11 mouse cellular contexts compared by ENCODE assay signal in genomic region chr19:23697861-23698260, GRCm38 (mm10). TPM values are rescaled to one million over a fixed set of nuclear protein-coding genes. Genes with fewer than 3 reads are reported as not detected.
DNase-seq lines count a peak whose midpoint lies in the region; ATAC-seq and TF ChIP-seq lines count a peak whose summit lies in the region.
"Had no signal": no experiment of that assay in that cellular context is flagged by ENCODE, and none has a peak within 500 bp of the region (broad histone marks: within the 10 kb centered on the region; RNA-seq: fewer than 3 reads in every experiment).

No protein-coding gene starts in this region.

- peak; percentile 52 for DNase-seq in gastrocnemius, adult 2 months
- DNase-seq in gastrocnemius, postnatal 36 days: no peak
- DNase-seq in midbrain, embryonic 11.5 days (ENCODE audit: low spot score, missing footprints): peak; percentile 67
- DNase-seq in midbrain, embryonic 10.5 days (ENCODE audit: low spot score): no peak
- DNase-seq in lung, postnatal 0 days (ENCODE audit: low spot score): peak; percentile 31
- DNase-seq in thymus, postnatal 4 days: no peak
- DNase-seq: cerebellum, adult 8-10 months; liver, postnatal 0 days had no signal

- H3K4me2 ChIP-seq in midbrain, embryonic 11.5 days: no peak overlapping the region
- H3K4me2 ChIP-seq in lung, postnatal 0 days (replicated peaks; ENCODE audit: low read depth, low read length): no peak overlapping the region
- H3K4me2 ChIP-seq in intestine, postnatal 0 days (replicated peaks; ENCODE audit: low read depth): no peak overlapping the region

- no peaks in the 10 kb centered on the region for H3K27me3 ChIP-seq in midbrain, embryonic 11.5 days (ENCODE audit: control insufficient read depth, insufficient read depth, low read length)
- no peaks in the 10 kb centered on the region for H3K27me3 ChIP-seq in midbrain, embryonic 10.5 days (ENCODE audit: low read depth, poor library complexity, severe bottlenecking)
- H3K27me3 ChIP-seq in lung, postnatal 0 days (replicated peaks; ENCODE audit: insufficient read depth, low read length): no peaks in the 10 kb centered on the region
- no peaks in the 10 kb centered on the region for H3K27me3 ChIP-seq in intestine, postnatal 0 days (replicated peaks; ENCODE audit: control insufficient read depth, insufficient read depth, low read length)

- H3K27ac ChIP-seq in gastrocnemius, adult 2 months: peak overlapping the region; percentile 52
- no peak overlapping the region for H3K27ac ChIP-seq in midbrain, embryonic 11.5 days (ENCODE audit: low read depth, low read length)
- H3K27ac ChIP-seq in midbrain, embryonic 10.5 days (replicated peaks): no peak overlapping the region
- H3K27ac ChIP-seq in lung, postnatal 0 days (ENCODE audit: low read length): no peak overlapping the region
- no peak overlapping the region for H3K27ac ChIP-seq in intestine, postnatal 0 days (ENCODE audit: low read depth, low read length)

- intact Hi-C loops in gastrocnemius, adult 2 months (cut with DNase I): no loop called here
- intact Hi-C loops in gastrocnemius, postnatal 36 days (cut with DNase I): no loop called here

- no peaks in the 10 kb centered on the region for H3K4me1 ChIP-seq in midbrain, embryonic 11.5 days (ENCODE audit: control insufficient read depth, insufficient read depth, low read length)
- H3K4me1 ChIP-seq in midbrain, embryonic 10.5 days: peaks cover 5% of the 10 kb centered on the region
- H3K4me1 ChIP-seq in lung, postnatal 0 days (ENCODE audit: insufficient read depth, low read depth, low read length): no peaks in the 10 kb centered on the region
- no peaks in the 10 kb centered on the region for H3K4me1 ChIP-seq in intestine, postnatal 0 days (replicated peaks; ENCODE audit: control insufficient read depth, insufficient read depth, low read length)

- no peak for ATAC-seq in midbrain, embryonic 11.5 days (ENCODE audit: low FRiP score)
- peak; percentile 43 for ATAC-seq in lung, postnatal 0 days
- no peak for ATAC-seq in intestine, postnatal 0 days
- ATAC-seq in activated CD4-positive, CD25-positive, alpha-beta regulatory T cell, adult 4 months: no peak
- ATAC-seq: hindbrain, embryonic 16.5 days; liver, postnatal 0 days had no signal

- no peak overlapping the region for H3K4me3 ChIP-seq in gastrocnemius, adult 2 months
- no peak overlapping the region for H3K4me3 ChIP-seq in midbrain, embryonic 11.5 days (ENCODE audit: low read depth, low read length)
- no peak overlapping the region for H3K4me3 ChIP-seq in midbrain, embryonic 10.5 days
- H3K4me3 ChIP-seq in lung, postnatal 0 days (ENCODE audit: low read depth, low read length): no peak overlapping the region
- H3K4me3 ChIP-seq in intestine, postnatal 0 days (ENCODE audit: low read depth, low read length): no peak overlapping the region

- no peaks in the 10 kb centered on the region for H3K9me3 ChIP-seq in midbrain, embryonic 11.5 days (ENCODE audit: control insufficient read depth, low read length)
- H3K9me3 ChIP-seq in midbrain, embryonic 10.5 days (replicated peaks): no peaks in the 10 kb centered on the region
- H3K9me3 ChIP-seq in lung, postnatal 0 days (ENCODE audit: low read length): no peaks in the 10 kb centered on the region
- no peaks in the 10 kb centered on the region for H3K9me3 ChIP-seq in intestine, postnatal 0 days (ENCODE audit: control insufficient read depth)

- H3K9ac ChIP-seq in midbrain, embryonic 11.5 days (ENCODE audit: low read length): no peak overlapping the region
- H3K9ac ChIP-seq in lung, postnatal 0 days (replicated peaks; ENCODE audit: low read depth): no peak overlapping the region
- no peak overlapping the region for H3K9ac ChIP-seq in intestine, postnatal 0 days (ENCODE audit: low read depth, low read length)
- H3K9ac ChIP-seq: liver, postnatal 0 days had no signal

- TF ChIP-seq CTCF in gastrocnemius, adult 2 months (IDR thresholded peaks at IDR 0.05): no peak
- TF ChIP-seq CTCF in lung, postnatal 0 days (IDR thresholded peaks at IDR 0.05): peak; percentile 16; the same call in 1 of the 2 replicates
- TF ChIP-seq CTCF in intestine, postnatal 0 days (IDR thresholded peaks at IDR 0.05; ENCODE audit: low read depth): no peak

- peaks cover 12% of the 10 kb centered on the region; the same call in 1 of the 2 replicates for H3K36me3 ChIP-seq in midbrain, embryonic 11.5 days (ENCODE audit: control insufficient read depth, insufficient read depth, low read length)
- peaks cover 85% of the 10 kb centered on the region for H3K36me3 ChIP-seq in midbrain, embryonic 10.5 days
- 0 out of 2 replicates have a peak, but pooled peaks cover 6% of the 10 kb centered on the region for H3K36me3 ChIP-seq in lung, postnatal 0 days (ENCODE audit: insufficient read depth, low read length)
- H3K36me3 ChIP-seq in intestine, postnatal 0 days (ENCODE audit: control insufficient read depth, insufficient read depth): peaks cover 27% of the 10 kb centered on the region

- 85% methylated on average over 8 of the region's 8 CpGs for WGBS in midbrain, embryonic 11.5 days
- 86% methylated on average over 8 of the region's 8 CpGs for WGBS in midbrain, embryonic 10.5 days
- WGBS in lung, postnatal 0 days: 64% methylated on average over 8 of the region's 8 CpGs
- 75% methylated on average over 8 of the region's 8 CpGs for WGBS in intestine, postnatal 0 days

- TF ChIP-seq EP300 in lung, postnatal 0 days (IDR thresholded peaks at IDR 0.05): no peak

RNA-seq across cellular contexts. Expression of gene Ptar1, which starts 10.6 kb away (rescaled TPM):
- total RNA-seq in gastrocnemius, adult 2 months (2021): 10 to 100 TPM; 18.1 to 23.3 TPM
- 10 to 100 TPM; 13.6 to 16.0 TPM for total RNA-seq in gastrocnemius, postnatal 36 days (2021)
- 7.7 and 8.7 TPM in 2 replicates for polyA plus RNA-seq in midbrain, embryonic 11.5 days (2014; fragmentation: Nextera tagmentation; extraction: Ambion mirVana)
- 7.9 and 8.4 TPM in 2 replicates for polyA plus RNA-seq in midbrain, embryonic 10.5 days (2016; fragmentation: Nextera tagmentation; extraction: Ambion mirVana)
- polyA plus RNA-seq in lung, postnatal 0 days (2015; fragmentation: Nextera tagmentation; extraction: Ambion mirVana): 6.5 and 7.6 TPM in 2 replicates
- 2.8 and 3.6 TPM in 2 replicates for polyA plus RNA-seq in intestine, postnatal 0 days (2015; fragmentation: Nextera tagmentation; extraction: Ambion mirVana)
- polyA plus RNA-seq in activated CD4-positive, CD25-positive, alpha-beta regulatory T cell, adult 4 months (2017; shearing (Covaris generic)): 10 to 100 TPM in 1 of 2 experiments, 1 to 10 TPM in 1; 9.2 to 10.8 TPM

RNA-seq across cellular contexts. Expression of gene 1700028P14Rik, which starts 45.2 kb away (rescaled TPM):
- not detected for total RNA-seq in gastrocnemius, adult 2 months (2021)
- not detected for total RNA-seq in gastrocnemius, postnatal 36 days (2021)
- not detected in 2 replicates for polyA plus RNA-seq in midbrain, embryonic 11.5 days (2014; fragmentation: Nextera tagmentation; extraction: Ambion mirVana)
- 0.14 TPM in 1 of 2 replicates, not detected in the other for polyA plus RNA-seq in midbrain, embryonic 10.5 days (2016; fragmentation: Nextera tagmentation; extraction: Ambion mirVana)
- polyA plus RNA-seq in lung, postnatal 0 days (2015; fragmentation: Nextera tagmentation; extraction: Ambion mirVana): 4.3 and 6.8 TPM in 2 replicates
- polyA plus RNA-seq in intestine, postnatal 0 days (2015; fragmentation: Nextera tagmentation; extraction: Ambion mirVana): 0.66 and 0.88 TPM in 2 replicates
- not detected for polyA plus RNA-seq in activated CD4-positive, CD25-positive, alpha-beta regulatory T cell, adult 4 months (2017; shearing (Covaris generic))
- polyA plus RNA-seq: liver, postnatal 0 days had no signal

Comparison
In these comparisons a context has a peak if more than half of its experiments do, and no peak if none do; other contexts are left out.
1. DNase-seq: peak in gastrocnemius, adult 2 months (single experiment), midbrain, embryonic 11.5 days (single experiment) and lung, postnatal 0 days (single experiment); none in gastrocnemius, postnatal 36 days (0 of 2), midbrain, embryonic 10.5 days (single experiment) and thymus, postnatal 4 days (single experiment).